Mouse (Mus musculus): ENCODE results near the gene Phf10. TPM values are rescaled to one million over a fixed set of nuclear protein-coding genes. Genes with fewer than 3 reads are reported as not detected.
"Not testable (repeated sequence)": the region's sequence is repeated elsewhere in the genome, so short reads cannot be mapped to it uniquely, and the experiment has no call there.

The Phf10 gene
- polyA plus RNA-seq, 1 experiment from 2014 or later, result 24.5 TPM

GRCm38 (mm10) chr17:14961557-14962154 is 583 bp upstream of the Phf10 start:
- DNase-seq (ENCODE audit: low spot score); H3K4me3 ChIP-seq; H3K27me3 ChIP-seq (ENCODE audit: insufficient read depth, poor library complexity, severe bottlenecking); H3K27ac ChIP-seq; H3K36me3 ChIP-seq; H3K9me3 ChIP-seq: not testable (repeated sequence)
- peaks cover 12% of the 10 kb centered on the region for H3K4me1 ChIP-seq (replicated peaks)
- WGBS, result no CpG with 5 or more reads among the region's 44 CpGs

- H3K4me1 ChIP-seq (replicated peaks), result peaks cover 12% of the 10 kb centered on the region
- DNase-seq (ENCODE audit: low spot score), result peak; percentile 26
- WGBS, result under 1% methylated on average over 21 of the region's 23 CpGs
- peaks cover 11% of the 10 kb centered on the region for H3K36me3 ChIP-seq
- H3K27me3 ChIP-seq (ENCODE audit: insufficient read depth, poor library complexity, severe bottlenecking), result no peaks in the 10 kb centered on the region
- H3K27ac ChIP-seq, result peak overlapping the region; percentile 88
- no peaks in the 10 kb centered on the region for H3K9me3 ChIP-seq
- H3K4me3 ChIP-seq, result peak overlapping the region; percentile 77
Measured at GRCm38 (mm10) chr17:14960520-14960919, 553 bp downstream of the Phf10 start.

GRCm38 (mm10) chr17:14959979-14960378 is 1.1 kb downstream of the Phf10 start:
- Histone ChIP-seq H3K9me3 (no peaks in the 10 kb centered on the region), H3K4me1 (replicated peaks) (peaks cover 12% of the 10 kb centered on the region), H3K27ac (no peak overlapping the region), H3K4me3 (peak overlapping the region; percentile 77), H3K27me3 (ENCODE audit: insufficient read depth, poor library complexity, severe bottlenecking) (no peaks in the 10 kb centered on the region), H3K36me3 (peaks cover 12% of the 10 kb centered on the region)
- DNase-seq (ENCODE audit: low spot score), result no peak
- WGBS, result 40% methylated on average over 3 of the region's 3 CpGs

GRCm38 (mm10) chr17:14958686-14959327 is 2.3 kb downstream of the Phf10 start:
- H3K36me3 ChIP-seq, result peaks cover 22% of the 10 kb centered on the region
- H3K27ac ChIP-seq, result no peak overlapping the region
- peaks cover 12% of the 10 kb centered on the region for H3K4me1 ChIP-seq (replicated peaks)
- H3K9me3 ChIP-seq, result no peaks in the 10 kb centered on the region
- no peaks in the 10 kb centered on the region for H3K27me3 ChIP-seq (ENCODE audit: insufficient read depth, poor library complexity, severe bottlenecking)
- WGBS, result 90% methylated on average over 5 of the region's 5 CpGs
- no peak overlapping the region for H3K4me3 ChIP-seq
- DNase-seq (ENCODE audit: low spot score), result no peak

GRCm38 (mm10) chr17:14953452-14953851 is 7.6 kb downstream of the Phf10 start:
- Histone ChIP-seq H3K36me3 (peaks cover 65% of the 10 kb centered on the region), H3K9me3 (no peaks in the 10 kb centered on the region), H3K4me1 (replicated peaks) (no peaks in the 10 kb centered on the region), H3K27me3 (ENCODE audit: insufficient read depth, poor library complexity, severe bottlenecking) (no peaks in the 10 kb centered on the region), H3K27ac (no peak overlapping the region), H3K4me3 (no peak overlapping the region)
- no peak for DNase-seq (ENCODE audit: low spot score)
- WGBS, result 94% methylated on average over 8 of the region's 8 CpGs

GRCm38 (mm10) chr17:14949161-14949827 is 11.8 kb downstream of the Phf10 start:
- H3K9me3 ChIP-seq, result no peaks in the 10 kb centered on the region

GRCm38 (mm10) chr17:14944551-14944950 is 16.5 kb downstream of the Phf10 start:
- Histone ChIP-seq H3K36me3 (peaks cover 35% of the 10 kb centered on the region), H3K27me3 (ENCODE audit: insufficient read depth, poor library complexity, severe bottlenecking) (no peaks in the 10 kb centered on the region), H3K4me3 (peak overlapping the region; percentile 99), H3K4me1 (replicated peaks) (peaks cover 31% of the 10 kb centered on the region), H3K9me3 (no peaks in the 10 kb centered on the region), H3K27ac (no peak overlapping the region)
- 88% methylated on average over 1 of the region's 1 CpGs for WGBS
- no peak for DNase-seq (ENCODE audit: low spot score)

More at GRCm38 (mm10) chr17:14949161-14949827, 11.8 kb downstream of the Phf10 start:
- no peaks in the 10 kb centered on the region for H3K27me3 ChIP-seq (ENCODE audit: insufficient read depth, poor library complexity, severe bottlenecking)
- no peak overlapping the region for H3K27ac ChIP-seq
- 88% methylated on average over 7 of the region's 7 CpGs for WGBS
- H3K36me3 ChIP-seq, result peaks cover 80% of the 10 kb centered on the region
- no peak for DNase-seq (ENCODE audit: low spot score)
- H3K4me3 ChIP-seq, result no peak overlapping the region
- peaks cover 11% of the 10 kb centered on the region for H3K4me1 ChIP-seq (replicated peaks)

- no peak for DNase-seq (ENCODE audit: low spot score)
- Histone ChIP-seq H3K27ac (peak overlapping the region; percentile 91), H3K36me3 (peaks cover 30% of the 10 kb centered on the region), H3K27me3 (ENCODE audit: insufficient read depth, poor library complexity, severe bottlenecking) (no peaks in the 10 kb centered on the region), H3K4me3 (peak overlapping the region; percentile 99), H3K4me1 (replicated peaks) (peaks cover 31% of the 10 kb centered on the region), H3K9me3 (no peaks in the 10 kb centered on the region)
- whole genome bisulfite sequencing, result 22% methylated on average over 16 of the region's 16 CpGs
Measured at GRCm38 (mm10) chr17:14943729-14944059, 17.4 kb downstream of the Phf10 start.

GRCm38 (mm10) chr17:14943009-14943728 is 17.9 kb downstream of the Phf10 start, which contains the start of the genes Wdr27 and 1600012H06Rik:
TSS of gene Wdr27 (minus strand) at chr17:14943158.
TSS of gene 1600012H06Rik (plus strand) at chr17:14943184.
- Histone ChIP-seq H3K36me3 (peaks cover 26% of the 10 kb centered on the region), H3K27me3 (ENCODE audit: insufficient read depth, poor library complexity, severe bottlenecking) (no peaks in the 10 kb centered on the region), H3K9me3 (no peaks in the 10 kb centered on the region), H3K4me1 (replicated peaks) (peaks cover 31% of the 10 kb centered on the region), H3K27ac (peak within 1 kb of the TSS; percentile 91), H3K4me3 (peak within 1 kb of the TSS; percentile 99)
- WGBS, result under 1% methylated on average over 54 of the region's 54 CpGs
- DNase-seq (ENCODE audit: low spot score), result peak; percentile 99

- peaks cover 31% of the 10 kb centered on the region for H3K4me1 ChIP-seq (replicated peaks)
- WGBS, result 66% methylated on average over 6 of the region's 6 CpGs
- not testable (repeated sequence) for H3K27me3 ChIP-seq (ENCODE audit: insufficient read depth, poor library complexity, severe bottlenecking); H3K9me3 ChIP-seq; DNase-seq (ENCODE audit: low spot score)
- peaks cover 25% of the 10 kb centered on the region for H3K36me3 ChIP-seq
- peak overlapping the region; percentile 99 for H3K4me3 ChIP-seq
- peak overlapping the region; percentile 91 for H3K27ac ChIP-seq
Measured at GRCm38 (mm10) chr17:14942181-14942580, 18.9 kb downstream of the Phf10 start.

GRCm38 (mm10) chr17:14935841-14936605 is 25.1 kb downstream of the Phf10 start:
- DNase-seq (ENCODE audit: low spot score), result no peak
- no peak overlapping the region for H3K4me3 ChIP-seq

GRCm38 (mm10) chr17:14935280-14935679 is 25.8 kb downstream of the Phf10 start:
- H3K4me3 ChIP-seq; H3K9me3 ChIP-seq; H3K4me1 ChIP-seq (replicated peaks); H3K36me3 ChIP-seq; H3K27ac ChIP-seq; DNase-seq (ENCODE audit: low spot score); H3K27me3 ChIP-seq (ENCODE audit: insufficient read depth, poor library complexity, severe bottlenecking): not testable (repeated sequence)
- WGBS, result 84% methylated on average over 14 of the region's 14 CpGs

More at GRCm38 (mm10) chr17:14935841-14936605, 25.1 kb downstream of the Phf10 start:
- Histone ChIP-seq H3K9me3 (no peaks in the 10 kb centered on the region), H3K4me1 (replicated peaks) (no peaks in the 10 kb centered on the region), H3K36me3 (no peaks in the 10 kb centered on the region), H3K27me3 (ENCODE audit: insufficient read depth, poor library complexity, severe bottlenecking) (no peaks in the 10 kb centered on the region), H3K27ac (no peak overlapping the region)
- 78% methylated on average over 5 of the region's 5 CpGs for WGBS

Measured in hindbrain, embryonic 10.5 days (tissue).